Mouse (Mus musculus): ENCODE measurements around the gene A430078G23Rik. TPM values are rescaled to one million over a fixed set of nuclear protein-coding genes. Genes with fewer than 3 reads are reported as not detected.
"Not testable (repeated sequence)": the region's sequence is repeated elsewhere in the genome, so short reads cannot be mapped to it uniquely, and the experiment has no call there.

The A430078G23Rik gene
- polyA plus RNA-seq, 1 experiment, result not detected

DNA sequence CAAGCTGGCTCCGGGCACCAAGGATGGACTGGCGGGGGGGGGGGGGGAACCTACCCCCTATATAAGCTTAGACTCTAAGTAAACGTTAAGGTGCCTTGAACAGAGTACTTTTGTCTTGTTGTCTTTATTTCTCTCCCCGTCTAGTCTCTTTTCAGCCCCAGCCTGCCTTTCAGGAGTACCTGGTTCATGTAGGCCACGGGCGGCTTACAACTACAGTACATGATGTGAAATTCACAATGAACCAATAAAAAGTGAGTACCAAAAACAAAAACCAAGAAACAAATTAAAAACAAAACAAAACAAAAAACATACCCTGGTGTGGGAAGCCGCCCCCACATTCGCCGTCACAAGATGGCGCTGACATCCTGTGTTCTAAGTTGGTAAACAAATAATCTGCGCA lies 15.2 kb upstream of the A430078G23Rik start:
- no peak for DNase-seq
- 92% methylated on average over 11 of the region's 11 CpGs for WGBS
- no peaks in the 10 kb centered on the region for H3K27me3 ChIP-seq (ENCODE audit: control insufficient read depth, insufficient read depth, low read length)
- H3K4me1 ChIP-seq (ENCODE audit: control insufficient read depth, insufficient read depth, low read length), result no peaks in the 10 kb centered on the region
- H3K27ac ChIP-seq (ENCODE audit: insufficient read depth, low read length), result no peak overlapping the region
- H3K4me3 ChIP-seq (replicated peaks; ENCODE audit: insufficient read depth, low read depth, low read length), result no peak overlapping the region
- TF ChIP-seq CTCF (IDR thresholded peaks at IDR 0.05; ENCODE audit: borderline replicate concordance, insufficient read depth, low read depth, low read length) (no peak), POLR2A (IDR thresholded peaks at IDR 0.05; ENCODE audit: borderline replicate concordance, insufficient read depth, low read length) (no peak)

DNA sequence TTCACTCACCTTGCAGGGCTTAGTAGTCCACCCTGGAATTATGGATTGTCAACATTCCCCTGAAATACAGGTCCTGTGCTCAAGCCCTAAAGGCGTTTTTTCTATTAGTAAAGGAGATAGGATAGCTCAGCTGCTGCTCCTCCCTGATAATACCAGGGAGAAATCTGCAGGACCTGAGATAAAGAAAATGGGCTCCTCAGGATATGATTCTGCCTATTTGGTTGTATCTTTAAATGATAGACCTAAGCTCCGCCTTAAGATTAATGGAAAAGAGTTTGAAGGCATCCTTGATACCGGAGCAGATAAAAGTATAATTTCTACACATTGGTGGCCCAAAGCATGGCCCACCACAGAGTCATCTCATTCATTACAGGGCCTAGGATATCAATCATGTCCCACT lies 12.5 kb upstream of the A430078G23Rik start:
- not testable (repeated sequence) for H3K4me3 ChIP-seq (replicated peaks; ENCODE audit: insufficient read depth, low read depth, low read length); H3K4me1 ChIP-seq (ENCODE audit: control insufficient read depth, insufficient read depth, low read length); H3K27me3 ChIP-seq (ENCODE audit: control insufficient read depth, insufficient read depth, low read length); H3K27ac ChIP-seq (ENCODE audit: insufficient read depth, low read length); DNase-seq
- WGBS, result 85% methylated on average over 3 of the region's 3 CpGs

GRCm38 (mm10) chr8:3345337-3345736 lies 7.9 kb upstream of the A430078G23Rik start:
- WGBS, result 94% methylated on average over 6 of the region's 6 CpGs
- TF ChIP-seq POLR2A (IDR thresholded peaks at IDR 0.05; ENCODE audit: borderline replicate concordance, insufficient read depth, low read length) (no peak), CTCF (IDR thresholded peaks at IDR 0.05; ENCODE audit: borderline replicate concordance, insufficient read depth, low read depth, low read length) (no peak)

GRCm38 (mm10) chr8:3346691-3347413 lies 6.4 kb upstream of the A430078G23Rik start:
- no peak for DNase-seq
- WGBS, result 87% methylated on average over 5 of the region's 5 CpGs
- H3K27ac ChIP-seq (ENCODE audit: insufficient read depth, low read length), result no peak overlapping the region
- no peaks in the 10 kb centered on the region for H3K27me3 ChIP-seq (ENCODE audit: control insufficient read depth, insufficient read depth, low read length)
- no peaks in the 10 kb centered on the region for H3K4me1 ChIP-seq (ENCODE audit: control insufficient read depth, insufficient read depth, low read length)
- no peak for TF ChIP-seq CTCF (IDR thresholded peaks at IDR 0.05; ENCODE audit: borderline replicate concordance, insufficient read depth, low read depth, low read length)
- no peak for TF ChIP-seq POLR2A (IDR thresholded peaks at IDR 0.05; ENCODE audit: borderline replicate concordance, insufficient read depth, low read length)
- no peak overlapping the region for H3K4me3 ChIP-seq (replicated peaks; ENCODE audit: insufficient read depth, low read depth, low read length)

More at GRCm38 (mm10) chr8:3345337-3345736, 7.9 kb upstream of the A430078G23Rik start:
- Histone ChIP-seq H3K4me1 (ENCODE audit: control insufficient read depth, insufficient read depth, low read length) (no peaks in the 10 kb centered on the region), H3K27me3 (ENCODE audit: control insufficient read depth, insufficient read depth, low read length) (no peaks in the 10 kb centered on the region), H3K4me3 (replicated peaks; ENCODE audit: insufficient read depth, low read depth, low read length) (no peak overlapping the region), H3K27ac (ENCODE audit: insufficient read depth, low read length) (no peak overlapping the region)
- DNase-seq, result no peak

GRCm38 (mm10) chr8:3348142-3348823 lies 4.9 kb upstream of the A430078G23Rik start:
- no peak for DNase-seq
- Histone ChIP-seq H3K27ac (ENCODE audit: insufficient read depth, low read length) (no peak overlapping the region), H3K27me3 (ENCODE audit: control insufficient read depth, insufficient read depth, low read length) (no peaks in the 10 kb centered on the region), H3K4me3 (replicated peaks; ENCODE audit: insufficient read depth, low read depth, low read length) (no peak overlapping the region), H3K4me1 (ENCODE audit: control insufficient read depth, insufficient read depth, low read length) (no peaks in the 10 kb centered on the region)
- 23% methylated on average over 13 of the region's 13 CpGs for WGBS
- TF ChIP-seq CTCF (IDR thresholded peaks at IDR 0.05; ENCODE audit: borderline replicate concordance, insufficient read depth, low read depth, low read length) (no peak), POLR2A (IDR thresholded peaks at IDR 0.05; ENCODE audit: borderline replicate concordance, insufficient read depth, low read length) (no peak)

DNA sequence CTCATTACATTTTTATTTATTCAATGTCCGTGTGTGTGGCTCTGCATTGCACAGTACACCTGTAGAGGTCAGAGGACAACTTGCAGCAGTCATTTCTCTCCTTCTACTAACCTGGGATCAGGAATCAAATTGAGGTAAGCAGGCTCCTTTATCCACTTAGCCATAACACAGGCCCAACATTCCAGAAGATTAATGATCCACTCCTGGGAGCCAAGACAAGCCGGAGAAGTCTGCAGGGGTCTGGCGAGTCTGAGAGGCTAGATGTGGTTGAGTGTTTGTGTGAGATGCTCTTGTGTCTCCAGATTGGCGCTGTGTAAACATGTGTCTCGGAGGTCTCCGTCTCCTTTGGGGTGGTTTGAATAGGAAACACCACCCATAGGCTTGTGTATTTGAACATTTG lies 2.5 kb upstream of the A430078G23Rik start:
- Histone ChIP-seq H3K27me3 (ENCODE audit: control insufficient read depth, insufficient read depth, low read length) (no peaks in the 10 kb centered on the region), H3K4me3 (replicated peaks; ENCODE audit: insufficient read depth, low read depth, low read length) (no peak overlapping the region), H3K4me1 (ENCODE audit: control insufficient read depth, insufficient read depth, low read length) (no peaks in the 10 kb centered on the region), H3K27ac (ENCODE audit: insufficient read depth, low read length) (no peak overlapping the region)
- TF ChIP-seq POLR2A (IDR thresholded peaks at IDR 0.05; ENCODE audit: borderline replicate concordance, insufficient read depth, low read length) (no peak), CTCF (IDR thresholded peaks at IDR 0.05; ENCODE audit: borderline replicate concordance, insufficient read depth, low read depth, low read length) (no peak)
- 58% methylated on average over 6 of the region's 6 CpGs for WGBS
- no peak for DNase-seq

- Histone ChIP-seq H3K27me3 (ENCODE audit: control insufficient read depth, insufficient read depth, low read length) (no peaks in the 10 kb centered on the region), H3K4me3 (replicated peaks; ENCODE audit: insufficient read depth, low read depth, low read length) (no peak overlapping the region), H3K4me1 (ENCODE audit: control insufficient read depth, insufficient read depth, low read length) (no peaks in the 10 kb centered on the region), H3K27ac (ENCODE audit: insufficient read depth, low read length) (no peak overlapping the region)
- TF ChIP-seq POLR2A (IDR thresholded peaks at IDR 0.05; ENCODE audit: borderline replicate concordance, insufficient read depth, low read length), result no peak
- no peak for TF ChIP-seq CTCF (IDR thresholded peaks at IDR 0.05; ENCODE audit: borderline replicate concordance, insufficient read depth, low read depth, low read length)
- 84% methylated on average over 6 of the region's 6 CpGs for WGBS
- no peak for DNase-seq
These were observed 500 bp upstream of the A430078G23Rik start for GRCm38 (mm10) chr8:3352715-3353114.

DNA sequence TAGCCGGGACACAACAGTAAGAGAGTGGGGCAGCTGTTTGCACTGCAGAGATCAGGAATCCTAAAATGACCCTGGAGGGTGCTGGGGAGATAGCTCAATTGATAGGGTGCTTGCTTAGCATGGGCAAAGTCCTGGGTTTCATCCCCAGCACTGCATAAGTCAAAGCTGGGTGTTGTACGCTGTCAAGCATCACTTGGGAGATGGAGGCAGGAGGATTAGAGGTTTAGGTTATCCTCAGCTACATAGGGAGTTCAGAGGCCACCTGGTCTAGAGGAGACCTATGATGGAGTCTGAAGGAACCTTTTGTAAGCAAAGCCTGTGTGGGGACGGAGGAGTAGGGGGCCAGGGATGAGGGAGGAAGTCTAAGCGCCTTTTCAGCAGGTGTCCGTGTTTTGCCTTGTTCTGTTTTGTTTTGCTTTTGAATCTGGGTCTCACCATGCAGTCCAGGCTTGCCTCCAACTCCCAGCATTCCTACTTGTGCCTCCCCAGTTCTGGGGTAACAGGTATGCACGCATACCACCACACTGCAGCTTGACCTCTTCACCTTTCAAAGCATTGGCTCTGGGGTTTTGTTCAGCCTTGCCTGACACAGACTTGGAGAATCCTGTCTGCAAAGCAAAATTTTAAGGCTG lies 712 bp downstream of the A430078G23Rik start:
- Histone ChIP-seq H3K4me3 (replicated peaks; ENCODE audit: insufficient read depth, low read depth, low read length) (no peak overlapping the region), H3K27me3 (ENCODE audit: control insufficient read depth, insufficient read depth, low read length) (no peaks in the 10 kb centered on the region), H3K27ac (ENCODE audit: insufficient read depth, low read length) (no peak overlapping the region), H3K4me1 (ENCODE audit: control insufficient read depth, insufficient read depth, low read length) (no peaks in the 10 kb centered on the region)
- no peak for TF ChIP-seq CTCF (IDR thresholded peaks at IDR 0.05; ENCODE audit: borderline replicate concordance, insufficient read depth, low read depth, low read length)
- TF ChIP-seq POLR2A (IDR thresholded peaks at IDR 0.05; ENCODE audit: borderline replicate concordance, insufficient read depth, low read length), result no peak
- no peak for DNase-seq
- 64% methylated on average over 6 of the region's 6 CpGs for WGBS
